Mouse (Mus musculus) gonadal fat pad, adult 2 months (tissue): ENCODE results near the gene Icos. TPM values are rescaled to one million over a fixed set of nuclear protein-coding genes. Genes with fewer than 3 reads are reported as not detected.

Experiments used
- DNase-seq: peaks from one replicate; pipeline ENCODE4 v3.0.0-alpha.2; 2012; ENCODE audit warnings: low read depth
- polyA plus RNA-seq: library from polyadenylated mRNA; depleted of rRNA; stranded (reverse); fragments of >200 nt; gene quantifications from 2 replicates; pipeline ENCODE4 v1.2.3, GENCODE M21; 2012; rRNA removed

Icos gene
- 0.15 and 0.19 TPM in 2 replicates for polyA plus RNA-seq

DNA sequence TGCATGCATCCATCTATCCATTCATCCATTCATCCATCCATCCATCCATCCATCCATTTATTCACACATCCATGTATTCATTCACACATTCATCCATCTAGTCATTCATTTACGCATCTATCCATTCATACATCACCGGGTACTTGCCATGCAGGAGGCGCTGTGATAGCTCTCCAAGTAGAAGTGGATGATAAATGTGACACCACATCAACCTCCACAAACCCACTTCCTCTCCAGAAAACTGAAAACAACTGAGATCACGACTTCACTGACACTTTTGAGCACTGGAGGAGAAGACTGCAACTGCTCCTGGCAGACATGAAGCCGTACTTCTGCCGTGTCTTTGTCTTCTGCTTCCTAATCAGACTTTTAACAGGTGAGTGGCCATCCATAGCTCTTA is at the start of gene Icos:
Gene Icos (plus strand): TSS at position 287 of the 400 bp plus-strand sequence.
- no peak for DNase-seq

DNA sequence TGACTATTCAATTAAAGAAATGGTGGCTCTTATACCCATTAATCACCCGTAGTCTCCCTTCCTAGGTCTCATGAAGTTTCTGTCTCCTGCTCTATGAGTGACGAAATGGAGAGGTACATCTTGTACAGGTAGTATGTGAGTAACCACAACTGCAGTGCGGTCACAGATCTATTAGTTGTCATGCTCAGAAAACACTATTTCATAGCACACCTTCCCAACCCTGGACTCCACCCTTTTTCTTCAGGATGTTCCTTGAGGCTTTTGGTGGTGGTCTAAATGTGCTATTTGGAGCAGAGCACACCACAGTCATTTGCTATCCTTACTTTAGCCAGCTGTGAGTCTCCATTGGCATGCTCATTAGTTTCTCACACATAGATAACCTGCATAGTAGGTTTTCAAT is 48.7 kb upstream of the Icos start:
- DNase-seq, result no peak

DNA sequence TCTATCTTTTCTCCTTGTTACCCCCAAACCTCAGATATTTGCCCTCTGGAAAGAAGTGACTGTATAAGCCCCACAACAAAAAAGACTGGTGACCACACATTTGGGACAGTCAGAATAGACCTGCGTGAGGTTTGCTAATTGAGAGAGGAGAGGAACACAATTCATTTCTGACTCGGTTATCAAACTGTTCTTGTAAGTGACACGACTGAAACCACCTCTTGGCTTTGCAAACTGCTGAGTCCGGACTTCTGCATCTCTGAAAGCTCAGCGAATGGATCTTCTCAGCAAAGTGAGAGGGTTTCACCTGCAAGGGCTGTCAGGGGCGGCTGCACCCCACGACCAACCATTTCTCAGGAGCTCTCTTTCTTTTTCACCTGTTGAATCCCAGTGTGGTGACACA is 47.3 kb upstream of the Icos start:
- no peak for DNase-seq

DNA sequence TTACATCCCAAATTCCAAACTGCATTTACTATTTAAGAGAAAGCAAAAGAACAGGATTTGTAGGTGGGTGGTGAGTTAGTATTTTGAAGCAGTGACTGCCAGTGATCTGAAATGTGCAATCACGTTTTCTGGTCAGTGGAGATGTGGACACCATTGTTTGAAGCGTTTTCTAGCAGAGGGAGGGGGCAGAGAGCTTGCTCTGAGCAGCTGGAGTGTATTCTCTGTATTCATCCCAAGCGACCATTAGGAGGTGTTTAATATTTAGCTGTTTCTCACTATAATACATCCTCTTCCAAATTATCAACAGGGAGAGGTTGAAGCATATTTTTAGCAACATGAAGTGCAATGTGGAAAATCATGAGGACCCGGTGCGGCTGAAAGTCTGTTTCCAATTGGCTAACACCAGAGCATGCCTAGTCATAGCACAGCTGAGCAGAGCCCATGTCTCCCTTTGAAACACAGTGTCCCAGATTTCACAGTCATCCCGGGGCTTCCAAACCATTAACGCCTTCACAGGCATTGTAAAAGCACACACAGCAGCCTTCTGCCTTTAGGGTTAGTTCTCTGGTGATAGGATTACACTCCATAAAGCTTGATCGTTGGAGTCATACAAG is 41.7 kb upstream of the Icos start:
- DNase-seq, result no peak

DNA sequence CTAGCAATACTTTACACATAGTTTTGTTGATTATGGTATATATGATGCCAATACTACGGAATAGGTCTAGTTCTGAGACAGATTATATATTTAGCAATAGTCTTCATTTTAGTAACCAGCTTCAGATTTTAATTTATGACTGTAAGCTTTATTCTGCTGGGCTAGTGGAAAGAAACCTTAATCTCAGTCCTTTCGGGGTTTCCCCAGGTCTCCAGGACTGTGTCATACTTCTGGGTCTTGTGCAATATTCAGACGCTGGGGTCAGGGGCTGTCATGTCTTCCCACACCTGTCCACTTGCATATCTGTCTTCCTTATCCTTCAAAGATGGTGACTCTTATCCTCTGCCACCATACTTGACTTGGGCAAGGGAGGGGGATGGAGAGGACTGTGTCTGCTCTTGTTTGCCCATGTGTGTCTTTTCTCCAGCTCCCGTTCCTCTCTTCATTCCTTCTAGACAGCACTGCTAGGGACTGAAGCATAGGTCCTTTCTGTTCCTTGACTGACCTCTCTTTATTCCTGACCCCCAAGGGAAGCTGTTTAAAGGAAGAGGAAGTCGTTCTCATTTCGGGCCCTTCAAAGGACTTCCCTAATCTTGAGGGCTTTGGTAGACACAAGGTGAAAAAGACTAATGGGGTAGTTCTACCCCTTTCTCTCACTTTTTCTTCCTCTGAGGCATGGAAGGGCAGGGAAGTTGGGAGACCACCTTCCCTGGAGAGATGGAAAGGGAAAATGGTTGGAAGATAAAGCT is 40.6 kb upstream of the Icos start:
- no peak for DNase-seq

DNA sequence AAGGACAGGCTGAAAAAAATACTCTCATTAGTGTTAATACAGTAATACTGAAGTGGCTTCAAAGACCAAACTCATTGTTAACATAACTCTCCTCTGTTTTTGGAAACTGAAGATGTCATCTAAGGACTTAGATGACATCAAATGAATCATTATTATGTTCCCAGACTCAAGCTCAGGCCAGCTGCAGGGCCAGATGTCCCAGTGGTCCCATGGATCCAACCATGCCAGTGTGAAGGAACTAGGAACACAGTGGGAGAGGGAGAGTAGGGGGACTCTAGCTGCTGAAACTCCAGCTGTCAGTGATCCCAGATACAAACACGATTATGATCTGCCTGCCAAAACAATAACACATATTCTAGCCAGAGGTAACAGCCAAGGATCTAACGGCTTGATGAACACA is 39.5 kb upstream of the Icos start:
- DNase-seq, result no peak

DNA sequence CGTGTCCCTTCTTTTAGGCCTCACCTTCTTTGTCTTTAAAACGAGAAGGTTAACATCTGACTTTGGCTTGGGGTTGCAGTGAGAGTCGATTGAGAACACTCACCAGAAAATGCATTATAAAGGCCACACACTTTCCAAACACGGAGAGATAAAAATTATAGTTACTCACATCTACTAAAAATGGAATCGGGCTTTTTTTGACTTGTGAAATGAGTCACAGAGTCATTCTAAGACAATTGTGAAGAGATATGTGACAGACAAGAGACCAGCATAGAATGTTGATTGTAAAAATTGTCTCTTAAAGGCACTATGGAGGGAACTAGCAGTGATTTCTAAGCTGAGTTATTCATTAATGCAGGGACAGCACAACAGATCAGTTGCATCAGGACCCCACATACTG is 38.8 kb upstream of the Icos start:
- DNase-seq, result no peak

DNA sequence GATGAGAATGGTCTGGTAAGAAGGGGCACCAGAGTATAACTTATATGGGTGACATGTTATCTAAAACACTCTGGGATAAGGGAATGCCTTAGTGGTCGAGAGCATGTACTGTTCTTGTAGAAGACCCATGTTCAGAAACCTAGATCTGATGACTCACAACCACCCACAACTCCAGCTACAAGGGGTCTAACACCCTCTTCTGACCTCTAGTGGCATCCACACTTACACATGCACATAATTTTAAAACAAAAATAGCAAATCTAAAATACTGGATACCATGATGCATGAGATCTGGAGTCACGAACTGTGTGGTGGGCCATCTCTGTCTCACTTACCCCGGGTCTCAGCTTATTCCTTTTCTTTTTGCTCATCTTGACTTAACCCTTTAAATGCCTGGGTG is 37.7 kb upstream of the Icos start:
- no peak for DNase-seq

DNA sequence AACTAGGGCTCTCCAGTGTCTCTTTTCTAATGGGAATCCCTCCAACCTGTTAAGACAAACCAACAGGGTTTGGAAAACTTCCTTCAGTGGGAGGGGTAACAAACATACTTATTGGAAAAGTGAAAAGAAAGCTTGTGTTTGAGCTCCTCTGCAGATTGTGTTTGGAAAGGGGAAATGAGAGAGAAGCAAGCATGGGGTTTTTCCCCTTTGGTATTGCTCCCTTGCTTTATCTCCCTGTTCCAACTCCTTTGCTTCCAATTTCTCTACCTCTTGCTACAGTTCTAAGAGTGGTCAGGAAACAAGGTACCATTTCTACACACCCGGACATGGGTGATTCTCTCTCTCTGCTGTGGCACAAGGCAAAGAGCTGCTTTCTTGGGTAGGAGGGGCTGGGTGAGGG is 37.1 kb upstream of the Icos start:
- DNase-seq, result no peak

DNA sequence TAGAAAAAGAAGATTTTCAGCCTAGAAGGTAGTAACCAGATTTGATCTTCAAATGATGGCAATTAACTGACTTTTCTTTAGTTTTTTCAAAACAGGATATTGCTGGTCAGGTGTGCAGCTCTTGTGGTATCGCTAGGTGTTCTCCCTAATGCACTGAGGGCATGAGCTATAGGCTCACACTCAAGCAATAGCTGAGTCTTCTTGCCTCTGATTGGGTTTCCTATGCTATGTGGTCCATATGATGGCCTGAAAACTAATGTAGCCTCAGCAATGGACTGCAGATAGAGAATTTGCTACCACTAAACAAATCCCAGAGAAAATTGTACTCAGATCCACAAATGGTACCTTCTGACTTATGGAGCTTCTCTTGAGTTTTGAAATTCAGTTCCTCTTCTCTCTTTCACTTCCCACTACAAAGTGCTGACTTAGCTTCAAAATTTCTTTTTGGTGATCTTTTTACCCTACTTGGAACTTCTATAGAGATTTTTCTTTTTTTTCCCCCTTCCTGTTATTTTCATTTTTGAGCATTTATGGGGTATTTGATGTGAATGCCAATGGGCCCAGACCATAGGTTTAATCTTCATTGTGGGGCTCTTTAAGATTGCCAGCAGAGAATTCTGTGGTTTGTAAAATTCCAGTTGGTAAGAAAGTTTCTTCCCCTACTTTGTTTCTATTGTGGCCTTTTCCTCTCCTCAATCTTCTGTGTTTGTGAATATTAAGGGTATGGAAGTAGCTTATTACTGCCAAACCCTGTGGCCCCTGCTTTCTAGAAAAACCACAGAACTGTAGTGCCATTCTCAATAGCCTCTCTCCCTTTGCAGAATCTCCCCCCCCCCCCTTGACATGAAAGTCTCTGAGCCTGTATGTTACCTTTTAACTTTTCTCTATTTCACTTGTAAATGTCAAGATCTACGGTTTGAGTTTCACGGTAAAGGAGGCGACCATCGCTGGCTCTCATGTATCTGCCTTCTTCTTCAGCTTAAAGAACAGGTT is 36.4 kb upstream of the Icos start:
- DNase-seq, result no peak

DNA sequence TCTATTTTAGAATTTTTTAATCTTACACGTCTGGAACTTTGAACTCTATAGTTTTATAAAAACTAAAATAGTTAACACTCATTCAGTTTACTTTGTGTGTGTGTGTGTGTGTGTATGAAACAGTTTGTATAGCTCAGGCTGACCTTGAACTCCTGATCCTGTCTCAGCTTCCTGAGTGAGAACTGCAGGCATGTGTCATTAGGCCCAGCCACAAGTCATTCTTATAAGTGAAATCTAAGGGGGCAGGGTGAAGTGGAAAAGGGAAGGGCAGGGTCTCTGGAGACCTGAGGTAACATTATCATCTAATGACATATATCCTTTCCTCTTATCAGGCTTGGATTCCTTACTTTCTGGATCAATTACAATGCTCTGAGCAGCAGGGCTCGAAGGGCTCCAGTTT is 34.8 kb upstream of the Icos start:
- no peak for DNase-seq

DNA sequence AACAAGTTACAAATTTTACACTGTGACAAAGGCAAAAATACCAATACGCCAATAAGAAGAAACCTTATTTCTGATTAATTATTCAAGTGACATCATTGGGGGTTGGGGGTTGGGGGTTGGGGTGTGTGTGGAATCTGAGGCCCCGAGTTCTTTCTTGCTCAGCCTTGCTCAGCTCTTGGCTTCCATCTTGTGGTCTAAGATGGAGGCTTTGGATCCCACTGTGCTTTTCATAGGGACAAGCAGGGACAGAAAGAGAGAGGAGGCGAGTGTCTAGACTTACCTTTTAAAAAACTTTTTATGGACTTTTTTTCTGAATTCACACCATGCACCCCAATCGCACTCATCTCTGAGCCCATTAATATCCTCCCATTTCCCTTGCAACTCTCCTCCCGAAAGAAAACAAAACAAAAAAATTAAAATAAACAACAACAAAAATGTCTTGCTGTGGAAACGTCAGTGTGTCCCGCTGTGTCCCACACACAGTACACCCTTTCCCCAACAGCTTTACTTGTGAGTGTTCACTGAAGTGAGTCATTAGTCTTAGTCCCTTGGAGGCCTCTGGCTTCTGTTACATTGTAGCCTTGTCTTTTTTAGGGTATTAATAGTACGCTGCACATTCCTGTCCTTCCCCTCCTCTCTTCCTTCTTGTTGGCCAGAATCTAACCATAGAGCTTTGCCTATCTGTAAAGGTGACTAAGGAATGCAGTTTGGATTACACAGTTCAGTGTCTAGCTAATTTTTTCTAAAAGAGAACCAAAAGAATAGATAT is 31.9 kb upstream of the Icos start:
- no peak for DNase-seq

DNA sequence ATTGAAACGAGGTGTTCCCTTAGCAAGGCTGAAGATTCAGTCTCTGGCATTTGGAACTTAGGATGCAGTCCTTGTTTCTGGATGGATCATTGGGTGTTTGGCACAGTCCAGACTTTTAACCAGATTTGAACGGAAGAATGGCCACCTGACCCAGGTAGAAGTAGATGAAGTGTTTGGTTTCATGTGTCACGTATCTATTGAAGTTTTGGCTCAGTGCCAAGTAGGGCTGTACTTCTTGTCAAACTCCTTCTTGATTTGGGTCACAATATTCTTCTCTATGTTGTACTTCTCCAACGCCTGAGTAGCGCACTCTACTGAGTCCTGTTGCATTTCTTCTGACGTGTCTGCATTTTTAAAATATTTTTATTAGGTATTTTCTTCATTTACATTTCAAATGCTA is 29.6 kb upstream of the Icos start:
- no peak for DNase-seq

DNA sequence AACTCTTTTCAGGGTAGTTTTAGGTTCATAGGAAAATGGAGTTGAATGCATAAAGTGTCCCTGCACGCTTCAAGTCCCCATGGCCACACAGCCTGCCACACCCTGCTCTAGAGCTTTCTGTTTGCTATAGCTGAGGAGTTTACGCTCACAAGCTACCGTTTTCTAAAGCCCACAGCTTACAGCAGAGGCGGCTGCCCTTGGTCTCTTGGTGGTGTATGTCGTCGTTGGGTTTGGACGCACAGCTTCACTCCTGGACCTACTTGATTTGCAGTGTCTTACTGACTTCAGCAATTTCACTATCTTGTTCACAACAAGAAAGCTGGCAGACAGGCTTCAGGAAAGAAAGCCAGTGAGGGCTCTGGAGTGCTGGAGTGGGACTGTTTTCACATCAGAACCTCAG is 24.8 kb upstream of the Icos start:
- no peak for DNase-seq

DNA sequence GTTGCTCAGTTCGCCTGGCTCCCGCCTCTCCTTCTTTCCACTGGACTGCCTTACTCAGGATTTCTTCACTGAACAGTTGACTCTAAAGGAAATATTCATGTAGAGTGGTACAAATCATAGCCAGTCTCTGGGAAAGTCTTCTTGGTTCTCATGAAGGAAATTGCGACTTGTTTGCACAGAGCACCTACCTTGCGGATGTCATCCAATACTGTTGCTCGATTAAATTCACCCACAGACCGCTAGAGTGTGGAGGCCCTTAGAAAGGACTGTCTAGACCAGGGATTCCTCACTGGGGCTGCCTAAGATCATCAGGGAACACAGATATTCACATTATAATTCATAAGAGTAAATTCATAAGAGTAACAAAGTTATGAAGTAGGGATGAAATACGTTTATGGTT is 24.0 kb upstream of the Icos start:
- no peak for DNase-seq

DNA sequence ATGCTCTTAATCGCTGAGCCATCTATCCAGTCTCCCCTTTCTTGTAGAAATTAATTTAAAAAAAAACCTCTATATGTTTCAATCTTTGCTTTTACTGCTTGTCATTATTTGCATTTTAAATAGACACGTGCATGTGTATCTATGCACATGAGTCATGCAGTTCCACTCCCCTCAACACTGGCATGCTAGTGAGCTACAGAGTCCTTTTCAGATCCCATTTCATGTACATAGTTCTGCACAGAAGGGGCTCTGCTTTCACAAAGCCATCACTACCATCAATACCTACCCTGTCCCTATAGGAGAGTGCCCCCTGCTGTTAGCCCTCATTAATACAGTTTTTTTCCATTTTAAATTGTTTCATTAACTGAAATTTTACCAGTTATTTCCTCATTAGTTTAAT is 23.0 kb upstream of the Icos start:
- DNase-seq, result no peak

DNA sequence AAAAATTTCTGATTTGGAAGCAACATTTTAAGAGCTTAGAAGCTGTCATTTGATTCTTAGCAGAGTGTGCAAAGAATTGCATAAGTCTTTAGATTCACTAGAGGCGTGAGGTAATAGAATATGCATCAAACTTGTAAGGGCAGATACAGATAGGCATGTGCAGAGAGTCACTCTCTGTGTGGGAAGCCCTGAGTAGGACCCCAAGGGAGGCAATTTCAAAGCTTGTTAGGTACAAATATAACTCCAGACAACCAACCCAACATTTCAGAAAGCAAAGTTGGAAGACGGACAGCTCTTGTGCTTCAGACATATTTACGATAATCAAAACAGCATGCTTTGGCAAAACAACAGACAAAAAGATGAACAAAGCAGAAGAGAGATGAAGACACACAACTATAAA is 22.5 kb upstream of the Icos start:
- DNase-seq, result no peak

DNA sequence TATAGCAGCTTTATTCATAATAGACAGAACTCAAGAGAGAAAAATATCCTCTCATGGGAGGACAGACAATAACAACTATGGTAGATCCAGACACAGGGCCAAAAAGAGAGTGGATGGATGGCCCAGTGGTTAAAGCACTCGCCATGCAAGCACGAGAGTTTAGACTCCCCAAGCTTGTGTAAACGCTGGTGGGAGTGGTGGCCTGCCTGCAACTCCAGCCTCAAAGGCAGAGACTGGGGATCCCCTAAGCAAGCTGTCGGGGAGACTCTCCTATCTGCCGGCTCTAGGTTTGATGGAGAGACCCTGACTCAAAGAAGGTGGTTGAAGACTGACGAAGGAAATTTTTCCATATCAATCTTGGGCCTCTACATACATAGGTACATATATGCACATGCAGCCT is 21.5 kb upstream of the Icos start:
- DNase-seq, result no peak

DNA sequence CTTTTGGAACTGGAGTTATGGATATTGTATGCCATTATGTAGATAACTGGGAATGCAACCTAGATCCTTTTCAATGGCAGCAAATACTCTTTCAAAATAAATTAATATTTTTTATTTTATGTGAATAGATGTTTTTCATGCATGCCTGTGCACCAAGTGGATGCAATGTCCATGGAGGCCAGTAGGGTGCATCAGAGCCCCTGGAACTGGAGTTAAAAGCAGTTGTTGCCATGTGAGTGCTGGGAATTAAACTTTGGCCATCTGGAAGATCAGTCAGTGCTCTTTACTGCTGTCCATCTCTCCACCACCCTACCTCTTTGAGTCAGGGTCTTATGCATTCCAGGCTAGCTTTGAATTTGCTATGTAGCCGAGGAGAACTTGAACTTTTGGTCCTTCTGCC is 19.4 kb upstream of the Icos start:
- no peak for DNase-seq

DNA sequence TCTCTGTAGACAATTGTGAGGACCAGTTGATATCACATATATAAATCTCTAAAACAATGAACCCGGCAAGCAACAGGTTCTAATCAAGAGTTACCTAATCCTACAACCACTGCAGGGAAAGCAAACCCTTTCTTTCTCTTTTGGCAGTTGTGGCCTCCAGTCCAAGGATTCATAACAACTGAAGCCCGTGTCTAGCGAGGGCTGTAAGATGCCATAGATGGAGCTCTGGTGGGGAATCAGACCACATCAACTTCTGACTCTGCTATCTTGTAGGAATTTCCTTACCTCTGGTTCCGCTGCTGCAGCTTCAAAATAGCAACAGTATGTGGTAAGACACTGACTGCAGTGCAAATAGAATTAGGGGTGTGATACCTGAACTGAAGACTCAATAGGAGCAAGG is 18.5 kb upstream of the Icos start:
- DNase-seq, result no peak

DNA sequence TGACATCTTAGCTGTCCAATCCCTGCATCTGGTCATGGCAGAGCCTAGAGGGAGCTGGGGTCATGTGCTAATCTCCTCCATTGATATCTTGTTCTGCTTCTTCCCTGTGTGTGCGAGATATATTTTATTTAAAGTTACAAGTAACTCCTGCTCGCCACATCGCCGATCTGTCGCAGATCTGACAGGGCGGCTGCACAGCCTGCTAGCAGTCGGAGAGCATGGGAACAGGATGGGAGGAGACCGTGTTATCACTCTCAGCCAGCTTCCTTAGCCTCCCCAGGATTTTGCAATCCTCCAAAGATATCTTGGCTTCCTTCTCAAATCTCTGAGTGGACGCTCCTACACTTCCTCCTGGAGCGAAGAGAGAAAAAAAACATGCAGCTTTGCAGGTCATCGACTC is 17.3 kb upstream of the Icos start:
- no peak for DNase-seq

DNA sequence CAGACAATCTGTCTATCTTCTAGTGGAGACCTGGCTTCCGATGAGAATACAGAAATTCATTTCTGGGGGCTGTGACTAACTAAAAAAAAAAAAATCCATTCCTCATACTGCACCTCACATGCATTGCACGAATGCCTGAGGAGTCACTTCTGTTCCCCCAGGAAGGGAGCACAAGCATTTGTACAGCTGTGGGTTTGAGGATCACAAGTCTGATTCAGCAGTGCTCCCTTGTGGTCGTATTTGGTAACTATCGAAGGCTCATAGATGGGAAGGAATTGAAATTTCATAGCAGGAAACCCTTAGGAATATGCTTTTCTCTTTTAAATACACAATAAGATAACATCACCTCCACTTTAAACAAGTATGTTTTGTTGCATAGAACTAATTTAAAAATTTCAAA is 16.6 kb upstream of the Icos start:
- no peak for DNase-seq
